Mouse (Mus musculus) urinary bladder, postnatal 25 days (tissue): ENCODE results near the gene 1700074P13Rik.
"Not testable (repeated sequence)": the region's sequence is repeated elsewhere in the genome, so short reads cannot be mapped to it uniquely, and the experiment has no call there.

Experiments used
- DNase-seq: peaks from one replicate; pipeline ENCODE4 v3.0.0; 2022; ENCODE audit warnings: low spot score

Gene 1700074P13Rik

GRCm38 (mm10) chr6:40940457-40940856, at the start of gene 1700074P13Rik:
Gene 1700074P13Rik, minus strand, starts transcription at chr6:40940557.
- no peak for DNase-seq

DNA sequence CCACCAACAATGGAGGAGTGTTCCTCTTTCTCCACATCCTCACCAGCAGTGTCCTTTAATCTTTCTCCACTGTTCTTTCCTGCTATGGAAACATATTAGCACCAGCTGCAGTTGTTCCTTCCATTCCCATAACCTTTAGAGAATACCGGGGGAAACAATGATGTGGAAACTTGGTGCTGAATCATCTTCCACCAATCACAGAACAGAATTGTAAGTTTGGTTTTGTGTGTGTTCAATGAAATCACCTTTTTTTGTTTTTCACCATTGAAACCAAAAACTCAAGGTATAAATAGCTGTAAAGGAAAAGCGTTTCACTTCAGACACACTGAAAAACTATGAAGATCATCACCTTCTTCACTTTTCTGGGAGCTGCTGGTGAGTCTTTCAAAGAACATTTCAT, 24.1 kb upstream of the 1700074P13Rik start, which contains the start of gene 1810009J06Rik:
1810009J06Rik (plus strand) TSS at position 301 of the 400 bp plus-strand sequence.
- not testable (repeated sequence) for DNase-seq

DNA sequence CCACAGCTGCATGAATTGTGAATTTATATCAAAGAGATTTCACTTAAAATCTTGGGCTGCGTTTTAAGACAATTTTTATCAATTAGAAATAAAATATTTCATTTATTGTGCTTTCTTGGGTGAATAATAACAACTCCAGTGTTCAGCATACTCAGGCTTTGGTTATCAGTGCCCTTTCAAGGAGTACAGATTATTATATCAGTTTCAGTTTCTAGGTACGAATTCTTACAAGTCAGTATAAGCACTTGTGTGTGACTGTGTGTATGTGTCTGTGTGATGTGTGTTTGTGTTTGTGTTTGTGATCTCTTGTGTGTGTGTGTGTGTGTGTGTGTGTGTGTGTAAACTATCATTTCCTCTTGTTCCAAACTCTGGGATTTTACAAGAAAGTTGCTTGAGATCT, 13.4 kb upstream of the 1700074P13Rik start:
- no peak for DNase-seq

GRCm38 (mm10) chr6:40951770-40952169, 11.4 kb upstream of the 1700074P13Rik start, which contains the start of gene Gm4744:
Gene Gm4744, minus strand, starts transcription at chr6:40951870.
- no peak for DNase-seq

DNA sequence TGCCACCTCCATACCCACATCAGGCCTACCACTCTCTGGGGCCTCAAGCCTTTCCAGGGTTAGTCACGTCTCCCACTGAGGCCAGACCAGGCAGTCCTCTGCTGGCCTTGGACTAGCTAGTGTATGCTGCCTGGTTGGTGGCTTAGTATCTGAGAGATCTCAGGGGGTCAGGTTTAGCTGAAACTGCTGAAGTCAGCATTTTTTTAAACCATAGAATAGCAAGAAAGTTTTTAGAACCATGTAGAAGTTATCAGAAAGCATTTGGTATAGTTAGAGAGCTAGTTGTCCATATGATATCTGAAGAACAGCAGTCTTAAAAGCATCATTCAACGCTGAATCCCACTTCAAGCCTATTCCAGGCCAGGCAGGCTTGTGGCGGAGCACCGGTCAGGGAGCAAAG, 20.4 kb downstream of the 1700074P13Rik start:
- no peak for DNase-seq

DNA sequence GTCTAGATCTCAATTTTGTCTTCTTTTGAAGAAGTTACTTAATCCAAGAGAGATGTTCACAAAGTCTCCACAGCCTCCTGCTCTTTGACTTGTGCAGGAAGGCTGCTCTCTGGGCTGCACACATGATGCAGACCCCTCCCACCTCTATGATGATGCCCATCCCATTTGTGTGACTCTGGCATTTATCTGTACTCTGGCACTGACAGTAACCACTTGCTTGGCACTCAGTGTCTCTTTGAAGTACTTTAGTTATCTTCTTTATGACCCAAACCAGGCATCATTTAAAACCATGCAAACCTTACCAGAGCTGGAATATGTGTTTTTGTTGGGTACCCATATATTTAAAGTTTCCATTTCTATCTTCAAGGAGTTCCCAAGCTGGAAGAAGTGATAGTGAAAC, 40.1 kb downstream of the 1700074P13Rik start, which contains the start of gene Prss58:
Prss58 (minus strand) TSS at position 101 of the 400 bp plus-strand sequence.
- no peak for DNase-seq

- DNase-seq, result no peak
Measured at GRCm38 (mm10) chr6:40894716-40895115, 45.6 kb downstream of the 1700074P13Rik start.

- no peak for DNase-seq
Measured at GRCm38 (mm10) chr6:40893577-40893976, 46.8 kb downstream of the 1700074P13Rik start.

GRCm38 (mm10) chr6:40891754-40892153, 48.6 kb downstream of the 1700074P13Rik start:
- DNase-seq, result no peak

DNA sequence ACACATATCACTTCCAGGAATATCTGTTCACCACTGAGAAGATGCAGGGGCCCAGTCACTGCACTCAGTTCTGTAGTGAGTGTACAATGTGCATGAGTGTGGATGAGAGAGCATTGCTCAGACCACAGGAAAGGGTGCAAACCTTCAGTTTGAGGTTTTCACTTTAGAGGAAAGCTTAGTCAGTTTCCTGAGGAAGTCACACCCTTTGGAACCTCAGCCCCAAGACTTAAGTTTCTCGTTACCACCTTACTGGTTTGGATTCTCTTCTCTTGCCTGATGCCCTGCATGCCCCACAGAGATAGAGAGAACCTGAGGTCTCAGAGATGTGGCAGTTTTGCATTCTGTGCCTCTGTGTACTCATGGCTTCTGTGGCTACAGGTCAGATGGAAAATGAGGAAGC, 49.4 kb downstream of the 1700074P13Rik start:
- no peak for DNase-seq

- DNase-seq, result no peak
Measured at GRCm38 (mm10) chr6:40887394-40887793, 53.0 kb downstream of the 1700074P13Rik start, which contains the start of gene Moxd2. Gene Moxd2, minus strand, starts transcription at chr6:40887494.
